Mouse (Mus musculus) retina, postnatal 1 day (tissue): ENCODE results near the gene Nav1.

Experiments used
- DNase-seq: peaks from one replicate; pipeline ENCODE4 v3.0.0-alpha.2; 2012

Nav1 gene

GRCm38 (mm10) chr1:135544504-135545146 lies 62.5 kb downstream of the Nav1 start:
- peak; percentile 91 for DNase-seq

GRCm38 (mm10) chr1:135542841-135543810 lies 64.0 kb downstream of the Nav1 start:
- DNase-seq: no peak

GRCm38 (mm10) chr1:135542080-135542479 lies 65.0 kb downstream of the Nav1 start:
- DNase-seq: no peak

DNA sequence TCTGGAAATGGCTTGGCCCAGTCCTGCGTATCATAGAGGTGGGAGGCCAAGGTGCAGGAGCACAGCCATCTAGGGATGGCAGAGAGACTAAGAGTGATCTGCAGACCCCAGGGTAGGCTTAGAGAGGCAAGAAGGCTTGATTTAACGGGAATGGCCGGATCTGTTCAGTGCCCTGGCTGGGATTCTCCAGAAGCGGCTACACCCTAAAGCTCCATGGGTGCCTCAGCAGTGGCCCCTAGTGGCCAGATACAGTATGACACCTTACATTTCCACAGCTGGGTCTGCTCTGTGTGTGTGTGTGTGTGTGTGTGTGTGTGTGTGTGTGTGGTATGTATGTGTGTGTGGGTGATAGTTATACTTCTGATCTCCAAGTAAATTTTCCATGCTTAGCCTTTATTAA lies 66.8 kb downstream of the Nav1 start:
- DNase-seq: peak; percentile 93

DNA sequence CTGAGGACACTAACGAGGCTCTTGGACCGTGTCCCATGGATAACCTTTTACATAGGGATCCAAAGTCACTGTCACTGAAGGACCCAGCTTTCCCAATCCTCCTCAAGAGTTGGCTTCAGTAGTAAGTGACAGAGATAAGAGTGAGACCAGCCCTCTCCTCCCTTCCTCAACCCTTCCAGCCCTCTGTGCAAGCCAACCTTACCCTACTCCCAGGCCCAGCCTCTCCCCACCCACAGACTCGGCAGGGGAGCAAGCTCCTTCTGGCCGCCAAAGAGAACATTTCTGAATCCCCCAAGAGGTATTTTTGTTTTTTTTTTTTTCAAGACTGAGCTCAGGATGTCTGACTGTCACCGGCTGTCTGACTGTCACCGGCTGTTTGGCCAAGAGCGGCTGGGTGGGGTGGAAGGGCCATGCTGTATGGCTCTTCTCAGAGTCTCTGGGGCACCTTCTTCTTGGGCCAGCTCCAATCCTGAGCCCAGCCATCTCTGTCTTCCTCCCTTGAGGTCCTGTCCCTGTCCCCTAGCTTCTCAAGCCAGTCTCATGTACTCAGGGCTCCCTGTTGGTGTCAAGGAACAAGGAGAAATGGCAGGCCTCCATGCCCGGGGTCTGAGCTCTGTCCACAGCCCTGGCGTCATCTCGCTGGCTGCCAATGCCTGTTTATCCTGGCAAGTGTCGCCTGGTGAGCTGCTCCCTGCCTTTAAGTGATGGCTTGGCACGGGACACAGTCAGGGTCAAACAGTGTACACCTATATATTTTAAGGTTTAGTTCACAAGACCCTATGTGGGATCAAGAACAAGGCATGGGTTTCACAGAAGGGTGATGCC lies 68.4 kb downstream of the Nav1 start:
- no peak for DNase-seq

GRCm38 (mm10) chr1:135536822-135537221 lies 70.3 kb downstream of the Nav1 start:
- DNase-seq: no peak

DNA sequence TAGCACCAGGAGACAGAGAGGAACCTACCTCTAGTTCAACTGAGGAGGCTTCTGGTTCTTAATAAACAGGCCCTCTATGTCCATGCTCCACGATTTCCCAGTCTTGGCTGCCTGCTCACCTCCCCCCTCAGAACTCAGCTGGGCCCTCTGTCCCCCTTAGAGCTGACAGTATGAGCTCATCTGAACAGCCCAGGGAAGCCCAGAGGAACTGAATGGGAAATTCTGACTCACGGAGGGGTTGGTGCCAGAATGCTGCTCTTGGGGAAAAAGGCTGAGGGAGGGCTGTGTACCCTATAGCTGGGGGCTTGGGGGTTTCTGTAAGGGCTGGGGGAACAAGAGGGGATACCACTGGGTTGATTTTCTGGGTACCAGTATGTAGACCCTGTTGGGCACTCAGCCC lies 70.8 kb downstream of the Nav1 start:
- DNase-seq: no peak

GRCm38 (mm10) chr1:135535256-135535655 lies 71.8 kb downstream of the Nav1 start:
- DNase-seq: peak; percentile 42

- DNase-seq: no peak
Observed at GRCm38 (mm10) chr1:135534782-135535181, 72.3 kb downstream of the Nav1 start.

GRCm38 (mm10) chr1:135534070-135534469 lies 73.0 kb downstream of the Nav1 start:
- no peak for DNase-seq

DNA sequence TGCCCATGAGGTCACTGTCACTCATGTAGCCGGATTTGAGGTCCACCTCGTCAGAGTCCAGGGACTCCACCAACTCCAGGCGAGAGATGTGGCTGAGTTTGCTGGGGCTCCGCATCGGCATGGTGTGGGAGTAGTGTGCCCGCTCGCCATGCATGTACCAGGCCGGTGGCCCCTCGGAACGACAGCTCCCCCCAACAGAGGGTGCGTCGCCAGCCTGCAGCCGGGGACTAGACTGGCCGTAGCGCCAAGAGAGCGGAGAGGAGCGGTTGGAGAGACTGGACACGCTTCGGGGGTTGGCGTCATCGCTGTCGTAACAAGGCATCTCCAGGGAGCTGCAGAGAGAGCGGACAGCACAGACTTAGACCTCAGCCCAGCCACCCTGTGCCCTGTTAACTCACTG lies 74.7 kb downstream of the Nav1 start:
- no peak for DNase-seq

- DNase-seq: no peak
Observed at GRCm38 (mm10) chr1:135531981-135532380, 75.1 kb downstream of the Nav1 start.

GRCm38 (mm10) chr1:135531081-135531480 lies 76.0 kb downstream of the Nav1 start:
- no peak for DNase-seq

- no peak for DNase-seq
Observed at GRCm38 (mm10) chr1:135524518-135524860, 82.6 kb downstream of the Nav1 start.

DNA sequence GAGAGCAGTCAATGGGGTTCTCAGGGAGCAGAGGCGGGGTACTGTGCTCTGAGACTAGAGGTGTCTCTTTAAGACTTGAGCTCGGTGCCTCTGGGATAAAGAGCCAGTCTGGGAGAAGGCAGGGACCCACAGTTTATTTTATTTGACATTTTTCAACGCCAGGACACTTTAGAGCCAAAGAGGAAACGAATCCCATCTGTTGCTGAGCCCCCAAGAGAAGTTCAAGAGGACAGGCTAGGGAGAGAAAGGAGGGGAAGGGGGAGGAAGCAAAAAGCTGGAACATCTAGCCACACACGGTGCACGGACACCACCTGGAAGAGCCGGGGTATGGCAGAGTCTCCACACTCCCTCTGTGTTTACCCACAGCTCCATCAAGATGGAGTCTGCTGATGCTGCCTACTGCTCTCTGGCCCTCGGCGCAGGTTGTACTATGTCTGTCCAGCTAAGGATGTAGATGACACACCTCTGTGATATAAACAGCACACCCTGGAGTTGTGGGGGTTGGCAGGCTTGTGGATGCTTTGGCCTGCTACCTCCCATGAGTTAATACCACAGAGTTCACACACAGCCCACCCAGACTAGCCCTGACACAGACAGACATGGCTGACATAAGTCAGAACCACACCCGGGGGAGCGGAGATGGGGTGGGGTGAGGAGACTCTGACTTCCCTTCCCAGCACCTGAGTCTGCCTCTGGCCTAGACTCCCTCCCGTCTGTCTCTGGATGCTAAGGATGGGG lies 83.1 kb downstream of the Nav1 start:
- DNase-seq: no peak

DNA sequence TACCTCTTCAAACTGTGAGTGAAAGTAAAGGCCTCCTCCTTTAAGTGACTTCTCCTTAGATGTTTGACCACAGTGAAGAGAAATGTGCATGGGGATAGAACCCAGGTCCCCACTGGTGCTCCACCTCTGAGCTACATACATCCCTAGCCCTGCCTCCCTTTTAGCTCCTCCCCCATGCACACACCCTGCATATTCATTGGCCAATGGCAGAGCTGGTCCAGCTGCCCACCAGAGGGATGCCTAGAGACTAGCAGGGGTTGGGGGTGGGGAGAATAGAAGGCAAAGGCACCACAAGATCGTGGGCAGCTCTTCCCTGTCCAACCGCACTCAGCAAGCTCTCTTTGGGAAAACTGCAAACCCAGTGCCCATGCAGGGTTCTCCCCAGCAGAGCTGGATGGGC lies 83.8 kb downstream of the Nav1 start:
- no peak for DNase-seq

DNA sequence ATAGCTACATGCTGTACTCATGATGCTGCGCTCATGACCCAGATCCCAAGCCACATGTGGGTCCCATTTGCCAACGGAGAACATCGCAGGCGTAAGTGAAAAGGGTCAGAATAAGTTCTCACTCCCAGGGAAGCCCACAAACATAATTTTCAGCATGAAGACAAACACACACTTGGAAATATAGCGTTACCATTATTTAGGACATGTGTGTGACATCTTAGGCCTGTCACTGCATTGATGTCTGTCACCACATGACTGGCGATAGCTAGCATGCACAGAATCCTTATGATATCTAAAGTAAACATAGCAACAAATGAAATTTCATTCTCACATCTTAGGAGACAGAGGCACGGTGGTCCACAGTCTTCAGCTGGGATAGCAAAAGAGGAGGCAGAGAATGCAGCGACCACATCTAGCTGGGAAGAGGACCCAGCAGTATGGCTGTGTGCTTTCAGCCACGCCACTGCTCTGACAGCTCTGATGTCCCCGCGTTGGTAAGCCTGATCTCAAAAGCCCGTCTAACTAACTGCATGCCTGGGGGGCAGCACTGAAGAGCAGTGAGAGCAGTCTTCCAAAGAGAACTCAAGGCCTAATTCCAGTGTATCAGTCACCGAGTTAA lies 86.4 kb downstream of the Nav1 start:
- DNase-seq: no peak

- peak; percentile 90 for DNase-seq
Observed at GRCm38 (mm10) chr1:135518661-135519060, 88.4 kb downstream of the Nav1 start.

GRCm38 (mm10) chr1:135517469-135517868 lies 89.6 kb downstream of the Nav1 start:
- DNase-seq: no peak

GRCm38 (mm10) chr1:135516511-135517305 lies 90.4 kb downstream of the Nav1 start:
- DNase-seq: no peak

DNA sequence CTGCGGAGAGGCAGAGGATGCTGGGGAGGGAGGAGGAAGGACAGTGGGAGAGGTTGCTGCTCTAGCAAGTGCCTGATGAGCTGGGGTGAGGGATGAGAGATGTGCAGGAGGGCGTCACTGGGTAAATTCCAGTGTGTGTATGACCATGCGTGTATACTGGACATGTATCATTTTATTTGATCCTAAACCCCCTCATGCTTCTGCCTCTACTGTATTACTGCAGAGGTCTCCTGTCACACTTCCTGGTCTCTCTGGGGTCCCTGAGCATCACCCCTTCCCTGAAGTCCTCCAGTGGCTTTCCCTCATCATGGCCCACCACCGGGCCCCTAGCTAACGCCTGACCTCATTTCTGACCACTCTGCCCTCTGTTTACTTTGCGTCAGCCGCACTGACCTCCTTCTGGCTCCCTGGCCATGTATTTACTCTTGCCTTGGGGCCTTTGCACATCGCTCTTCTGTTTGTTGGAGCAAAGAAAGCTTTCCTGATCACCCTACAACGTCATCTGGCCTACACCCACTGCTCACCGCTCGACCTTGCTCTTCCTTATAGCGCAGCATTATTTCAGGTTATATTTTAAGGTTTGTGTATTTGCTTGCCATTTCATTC lies 91.4 kb downstream of the Nav1 start:
- DNase-seq: peak; percentile 61
